In genomic region chr10:128524732-128525662, GRCm38 (mm10) we compare ENCODE assay signal across 8 mouse cellular contexts. TPM values are rescaled to one million over a fixed set of nuclear protein-coding genes. Genes with fewer than 3 reads are reported as not detected.
A peak's percentile ranks its signal among the peaks of the same experiment; 100 is the strongest.
DNase-seq lines count a peak whose midpoint lies in the region; ATAC-seq and TF ChIP-seq lines count a peak whose summit lies in the region.

No protein-coding gene starts in this region.

- DNase-seq in layer of hippocampus, adult 2 months (ENCODE audit: low spot score in 2 of 2), result no peak
- DNase-seq in layer of hippocampus, adult 9-11 months, result no peak
- peak; percentile 48 to 59 for DNase-seq in cerebellum, adult 18-20 months
- peak; percentile 63 for DNase-seq in liver
- DNase-seq in spleen, postnatal 36 days (ENCODE audit: low spot score in 2 of 2), result peak; percentile 77 to 80

- no peak for TF ChIP-seq CTCF in layer of hippocampus, adult 2 months (conservative IDR thresholded peaks at IDR 0.05)

- peaks cover 19% of the 10 kb centered on the region for H3K4me1 ChIP-seq in forebrain, embryonic 16.5 days (replicated peaks; ENCODE audit: control insufficient read depth, insufficient read depth, low read length)
- peaks cover 27% of the 10 kb centered on the region for H3K4me1 ChIP-seq in hindbrain, embryonic 15.5 days (replicated peaks)
- H3K4me1 ChIP-seq in midbrain, embryonic 16.5 days (ENCODE audit: control insufficient read depth, insufficient read depth, low read length), result peaks cover 9% of the 10 kb centered on the region; the same call in 1 of the 2 replicates

- peaks cover 4% of the 10 kb centered on the region; the same call in 1 of the 2 replicates for H3K27me3 ChIP-seq in forebrain, embryonic 16.5 days (replicated peaks; ENCODE audit: control insufficient read depth, insufficient read depth, low read length)
- H3K27me3 ChIP-seq in hindbrain, embryonic 15.5 days, result no peaks in the 10 kb centered on the region
- H3K27me3 ChIP-seq in midbrain, embryonic 16.5 days (ENCODE audit: control insufficient read depth, insufficient read depth, low read depth, low read length), result no peaks in the 10 kb centered on the region; the same call in 1 of the 2 replicates

- H3K4me2 ChIP-seq in forebrain, embryonic 16.5 days (ENCODE audit: low read length), result peak overlapping the region; percentile 100
- peak overlapping the region; percentile 99 for H3K4me2 ChIP-seq in hindbrain, embryonic 15.5 days
- peak overlapping the region; percentile 98 for H3K4me2 ChIP-seq in midbrain, embryonic 16.5 days (ENCODE audit: low read length)

- under 1% methylated on average over 58 of the region's 58 CpGs for WGBS in forebrain, embryonic 16.5 days
- WGBS in hindbrain, embryonic 15.5 days, result under 1% methylated on average over 58 of the region's 58 CpGs
- under 1% methylated on average over 56 of the region's 58 CpGs for WGBS in midbrain, embryonic 16.5 days

- peak overlapping the region; percentile 65 for H3K27ac ChIP-seq in layer of hippocampus, adult 2 months
- peak overlapping the region; percentile 23; the same call in 1 of the 2 replicates for H3K27ac ChIP-seq in forebrain, embryonic 16.5 days (ENCODE audit: low read length)
- peak overlapping the region; percentile 40 for H3K27ac ChIP-seq in hindbrain, embryonic 15.5 days (replicated peaks)
- no peak overlapping the region for H3K27ac ChIP-seq in midbrain, embryonic 16.5 days (ENCODE audit: low read length)

- ATAC-seq in forebrain, embryonic 16.5 days, result peak; percentile 34
- peak; percentile 40 for ATAC-seq in hindbrain, embryonic 15.5 days (ENCODE audit: low FRiP score, low read depth)
- peak; percentile 55 for ATAC-seq in midbrain, embryonic 16.5 days

- H3K9ac ChIP-seq in forebrain, embryonic 16.5 days (replicated peaks; ENCODE audit: low read depth, low read length), result peak overlapping the region; percentile 71
- H3K9ac ChIP-seq in hindbrain, embryonic 15.5 days, result peak overlapping the region; percentile 65
- H3K9ac ChIP-seq in midbrain, embryonic 16.5 days (ENCODE audit: low read depth, low read length), result peak overlapping the region; percentile 62

- H3K36me3 ChIP-seq in forebrain, embryonic 16.5 days (ENCODE audit: control insufficient read depth, insufficient read depth), result no peaks in the 10 kb centered on the region
- no peaks in the 10 kb centered on the region for H3K36me3 ChIP-seq in hindbrain, embryonic 15.5 days
- H3K36me3 ChIP-seq in midbrain, embryonic 16.5 days (ENCODE audit: control insufficient read depth, insufficient read depth, low read length), result no peaks in the 10 kb centered on the region

- H3K9me3 ChIP-seq in forebrain, embryonic 16.5 days (ENCODE audit: control insufficient read depth, low read length), result no peaks in the 10 kb centered on the region
- H3K9me3 ChIP-seq in hindbrain, embryonic 15.5 days, result no peaks in the 10 kb centered on the region
- H3K9me3 ChIP-seq in midbrain, embryonic 16.5 days (replicated peaks; ENCODE audit: control insufficient read depth, low read length, poor library complexity, severe bottlenecking), result no peaks in the 10 kb centered on the region

- H3K4me3 ChIP-seq in layer of hippocampus, adult 2 months, result peak overlapping the region; percentile 92
- H3K4me3 ChIP-seq in forebrain, embryonic 16.5 days (replicated peaks; ENCODE audit: low read length), result peak overlapping the region; percentile 77
- H3K4me3 ChIP-seq in hindbrain, embryonic 15.5 days, result peak overlapping the region; percentile 77
- H3K4me3 ChIP-seq in midbrain, embryonic 16.5 days (ENCODE audit: low read depth, low read length), result peak overlapping the region; percentile 58

RNA-seq across cellular contexts. Expression of gene Esyt1, which starts 0.7 kb away (rescaled TPM):
- total RNA-seq in layer of hippocampus, adult 2 months (2021), result 1 to 10 TPM; 5.5 TPM
- 9.0 and 9.6 TPM in 2 replicates for polyA plus RNA-seq in forebrain, embryonic 16.5 days (2015; fragmentation: Nextera tagmentation; extraction: Ambion mirVana)
- 14.2 and 14.8 TPM in 2 replicates for polyA plus RNA-seq in hindbrain, embryonic 15.5 days (2015; fragmentation: Nextera tagmentation; extraction: Ambion mirVana)
- 8.8 and 8.9 TPM in 2 replicates for polyA plus RNA-seq in midbrain, embryonic 16.5 days (2015; fragmentation: Nextera tagmentation; extraction: Ambion mirVana)

RNA-seq across cellular contexts. Expression of gene Zc3h10, which starts 22.6 kb away (rescaled TPM):
- 10 to 100 TPM; 12.2 to 14.3 TPM for total RNA-seq in layer of hippocampus, adult 2 months (2021)
- polyA plus RNA-seq in forebrain, embryonic 16.5 days (2015; fragmentation: Nextera tagmentation; extraction: Ambion mirVana), result 20.9 and 21.7 TPM in 2 replicates
- polyA plus RNA-seq in hindbrain, embryonic 15.5 days (2015; fragmentation: Nextera tagmentation; extraction: Ambion mirVana), result 18.2 and 20.0 TPM in 2 replicates
- polyA plus RNA-seq in midbrain, embryonic 16.5 days (2015; fragmentation: Nextera tagmentation; extraction: Ambion mirVana), result 17.8 and 19.7 TPM in 2 replicates

RNA-seq across cellular contexts. Expression of gene Rpl41, which starts 24.1 kb away (rescaled TPM):
- total RNA-seq in layer of hippocampus, adult 2 months (2021), result 1,000 to 10,000 TPM; 1,438 to 1,486 TPM
- 2,032 and 2,064 TPM in 2 replicates for polyA plus RNA-seq in forebrain, embryonic 16.5 days (2015; fragmentation: Nextera tagmentation; extraction: Ambion mirVana)
- polyA plus RNA-seq in hindbrain, embryonic 15.5 days (2015; fragmentation: Nextera tagmentation; extraction: Ambion mirVana), result 2,263 and 2,497 TPM in 2 replicates
- 1,924 and 2,018 TPM in 2 replicates for polyA plus RNA-seq in midbrain, embryonic 16.5 days (2015; fragmentation: Nextera tagmentation; extraction: Ambion mirVana)

RNA-seq across cellular contexts. Expression of gene Myl6b, which starts 26.5 kb away (rescaled TPM):
- 10 to 100 TPM; 18.5 to 21.1 TPM for total RNA-seq in layer of hippocampus, adult 2 months (2021)
- polyA plus RNA-seq in forebrain, embryonic 16.5 days (2015; fragmentation: Nextera tagmentation; extraction: Ambion mirVana), result 5.4 and 5.9 TPM in 2 replicates
- polyA plus RNA-seq in hindbrain, embryonic 15.5 days (2015; fragmentation: Nextera tagmentation; extraction: Ambion mirVana), result 5.7 and 6.5 TPM in 2 replicates
- 5.3 and 6.4 TPM in 2 replicates for polyA plus RNA-seq in midbrain, embryonic 16.5 days (2015; fragmentation: Nextera tagmentation; extraction: Ambion mirVana)

RNA-seq across cellular contexts. Expression of gene Myl6, which starts 31.1 kb away (rescaled TPM):
- total RNA-seq in layer of hippocampus, adult 2 months (2021), result 100 to 1,000 TPM; 519 to 544 TPM
- 599 and 678 TPM in 2 replicates for polyA plus RNA-seq in forebrain, embryonic 16.5 days (2015; fragmentation: Nextera tagmentation; extraction: Ambion mirVana)
- polyA plus RNA-seq in hindbrain, embryonic 15.5 days (2015; fragmentation: Nextera tagmentation; extraction: Ambion mirVana), result 944 and 959 TPM in 2 replicates
- 852 and 855 TPM in 2 replicates for polyA plus RNA-seq in midbrain, embryonic 16.5 days (2015; fragmentation: Nextera tagmentation; extraction: Ambion mirVana)

Comparison
In these comparisons a context has a peak if more than half of its experiments do, and no peak if none do; other contexts are left out.
1. DNase-seq: peak in cerebellum, adult 18-20 months (2 of 2), liver (single experiment) and spleen, postnatal 36 days (2 of 2); none in layer of hippocampus, adult 2 months (0 of 2) and layer of hippocampus, adult 9-11 months (single experiment).
2. Peak in every context shown above with its lines, with median percentiles within 50 percentile points of each other: H3K4me3 ChIP-seq, ATAC-seq, H3K4me2 ChIP-seq and H3K9ac ChIP-seq.